Mouse (Mus musculus): ENCODE results near the gene Dhx16.
A peak's percentile ranks its signal among the peaks of the same experiment; 100 is the strongest.
"Not testable (repeated sequence)": the region's sequence is repeated elsewhere in the genome, so short reads cannot be mapped to it uniquely, and the experiment has no call there.

Gene Dhx16

GRCm38 (mm10) chr17:35879245-35880057 is at the start of gene Dhx16:
Dhx16 (plus strand) TSS chr17:35879819.
- DNase-seq (ENCODE audit: low spot score), result peak; percentile 89

DNA sequence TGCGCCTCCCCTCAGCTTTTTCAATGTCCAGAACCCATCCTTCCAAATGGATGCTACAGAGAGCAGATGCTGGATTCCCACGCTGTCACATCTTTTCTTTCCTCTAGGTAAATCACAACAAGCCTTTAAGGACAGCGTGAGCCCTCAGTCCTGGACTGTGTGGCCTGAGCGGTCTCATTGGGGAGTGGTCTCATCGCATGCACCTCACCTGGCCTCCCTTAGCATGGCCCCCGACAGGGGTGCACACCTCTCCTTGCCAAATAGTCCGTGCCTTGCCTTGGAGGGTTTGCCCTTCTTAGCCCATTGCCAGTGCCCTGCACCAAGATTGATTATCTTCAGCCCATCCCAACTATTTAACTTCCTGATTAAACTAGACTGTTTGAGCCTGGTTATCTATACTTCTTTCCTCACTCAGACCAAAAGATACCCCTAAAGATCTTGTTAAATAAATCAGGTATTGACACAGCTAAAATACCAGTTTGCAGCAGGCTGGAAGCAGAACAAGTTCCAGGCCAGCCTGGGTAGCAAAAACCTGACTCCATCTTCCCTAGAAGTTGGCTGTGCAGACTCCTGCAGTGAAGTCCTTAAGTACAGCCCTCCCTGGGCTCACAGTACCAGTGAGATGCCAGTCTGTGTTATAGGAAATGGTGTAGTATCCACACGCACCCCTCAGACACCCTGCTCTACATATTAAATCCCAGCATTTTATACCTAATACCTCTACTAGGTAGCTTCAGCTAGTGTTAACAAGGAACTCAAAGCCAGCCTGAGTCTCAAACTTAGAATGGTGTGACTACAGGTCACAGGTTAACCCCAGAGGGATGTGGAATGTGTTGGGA is 47.0 kb upstream of the Dhx16 start:
- DNase-seq (ENCODE audit: low spot score), result no peak

DNA sequence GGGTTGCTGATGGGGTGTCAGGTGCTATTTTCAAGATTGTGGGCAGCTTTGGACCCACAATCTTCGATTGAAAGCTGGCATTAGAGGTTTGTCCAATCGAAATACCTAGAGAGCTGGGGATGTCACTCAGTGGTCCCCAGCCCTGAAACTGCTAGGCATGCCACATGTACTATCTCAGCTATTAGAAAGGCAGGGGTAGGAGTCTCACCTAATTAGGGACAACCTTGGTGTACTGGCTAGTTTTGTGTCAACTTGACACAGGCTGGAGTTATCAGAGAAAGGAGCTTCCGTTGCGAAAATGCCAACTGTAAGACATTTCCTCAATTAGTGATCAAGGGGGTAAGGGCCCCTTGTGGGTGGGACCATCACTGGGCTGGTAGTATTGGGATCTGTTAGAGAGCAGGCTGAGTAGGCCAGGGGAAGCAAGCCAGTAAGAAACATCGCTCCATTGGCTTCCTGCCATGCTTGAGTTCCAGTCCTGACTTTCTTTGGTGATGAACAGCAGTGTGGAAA is 46.3 kb upstream of the Dhx16 start:
- DNase-seq (ENCODE audit: low spot score), result no peak

DNA sequence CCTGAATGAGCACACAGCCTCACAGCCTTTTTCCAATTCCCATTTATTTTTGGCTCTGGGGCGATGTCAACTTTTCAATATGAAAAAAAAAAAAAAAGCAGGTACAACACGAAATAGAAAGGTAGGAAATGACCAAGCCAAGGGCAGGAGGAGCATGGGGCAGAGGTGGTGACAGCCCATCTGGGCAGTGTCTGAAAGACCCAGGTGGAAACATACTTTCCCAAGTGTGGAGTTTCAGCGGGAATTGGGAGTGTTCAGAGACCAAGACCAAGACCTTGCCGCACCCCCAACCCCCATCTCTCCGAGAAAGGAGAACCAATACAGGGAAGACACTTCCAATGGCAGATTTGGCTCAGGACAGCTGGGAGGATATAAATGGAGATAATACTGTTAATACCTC is 45.7 kb upstream of the Dhx16 start:
- no peak for DNase-seq (ENCODE audit: low spot score)

- DNase-seq (ENCODE audit: low spot score), result no peak
Observed at GRCm38 (mm10) chr17:35834696-35835422, 44.8 kb upstream of the Dhx16 start.

GRCm38 (mm10) chr17:35835424-35836140 is 44.0 kb upstream of the Dhx16 start:
- DNase-seq (ENCODE audit: low spot score), result no peak

GRCm38 (mm10) chr17:35836178-35836965 is 43.2 kb upstream of the Dhx16 start:
- peak; percentile 47 for DNase-seq (ENCODE audit: low spot score)

DNA sequence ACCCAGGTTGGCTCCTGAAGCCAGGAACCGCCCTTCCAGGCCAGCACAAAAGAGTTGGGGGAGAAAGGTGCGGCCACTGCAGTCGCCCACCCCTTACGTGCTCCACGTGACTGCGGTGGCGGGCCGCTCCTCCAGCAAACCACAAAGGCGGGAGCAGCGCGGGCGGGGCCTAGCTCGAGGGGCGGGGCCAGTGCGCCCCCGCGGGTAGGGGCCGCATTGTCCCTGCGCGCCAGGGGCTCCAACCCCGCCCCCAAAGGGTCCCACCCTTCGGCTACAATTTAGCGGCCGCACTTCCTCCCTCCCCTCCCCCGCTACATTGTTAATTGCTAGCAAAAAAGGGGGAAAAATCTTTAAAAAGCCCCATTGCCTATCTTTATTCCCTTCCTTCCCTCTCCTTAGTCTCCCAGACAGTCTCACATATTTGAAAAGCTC is 42.6 kb upstream of the Dhx16 start:
- peak; percentile 84 for DNase-seq (ENCODE audit: low spot score)

GRCm38 (mm10) chr17:35837487-35837886 is 42.1 kb upstream of the Dhx16 start:
- DNase-seq (ENCODE audit: low spot score), result no peak

GRCm38 (mm10) chr17:35838122-35838544 is 41.5 kb upstream of the Dhx16 start, which contains the start of gene Tubb5:
Tubb5 (minus strand) TSS chr17:35838306.
- DNase-seq (ENCODE audit: low spot score), result peak; percentile 96

DNA sequence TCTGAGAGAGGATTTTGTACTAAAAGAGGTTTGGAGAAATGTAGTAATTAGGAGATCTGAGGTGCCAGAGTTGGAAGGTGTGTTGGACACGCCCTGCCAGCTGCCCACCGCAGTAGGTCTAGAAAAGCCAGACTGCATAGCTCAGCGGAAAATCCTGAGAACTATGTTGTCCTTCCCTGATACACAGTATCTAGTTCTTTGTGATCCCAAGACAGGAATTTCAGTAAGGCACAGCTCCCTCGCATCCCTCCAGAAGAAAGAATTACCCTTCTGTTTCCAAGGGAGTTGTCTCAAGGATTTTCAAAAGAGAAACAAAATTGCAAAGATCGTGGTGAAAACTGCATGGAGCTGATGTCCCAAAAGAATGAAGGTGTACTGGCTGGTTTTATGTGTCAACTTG is 41.0 kb upstream of the Dhx16 start:
- no peak for DNase-seq (ENCODE audit: low spot score)

- DNase-seq (ENCODE audit: low spot score), result not testable (repeated sequence)
Observed at GRCm38 (mm10) chr17:35839002-35839401, 40.6 kb upstream of the Dhx16 start.

DNA sequence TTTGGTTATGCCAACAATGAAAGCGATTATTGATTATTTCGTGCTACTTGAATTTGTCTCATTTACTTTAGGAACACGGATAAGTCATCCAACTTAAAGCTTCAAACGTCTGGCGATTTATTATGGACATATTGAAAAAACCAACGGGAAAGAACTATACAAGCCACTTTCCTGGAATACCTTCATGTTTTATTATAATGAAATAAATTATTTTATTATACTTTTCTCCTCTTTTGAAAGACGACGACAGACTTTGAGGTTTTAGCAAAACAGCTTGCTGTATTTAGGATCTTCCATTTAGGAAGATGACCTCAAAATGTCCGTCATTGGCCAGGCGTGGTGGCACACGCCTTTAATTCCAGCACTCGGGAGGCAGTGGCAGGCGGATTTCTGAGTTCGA is 39.1 kb upstream of the Dhx16 start:
- DNase-seq (ENCODE audit: low spot score), result no peak

GRCm38 (mm10) chr17:35841076-35841950 is 38.3 kb upstream of the Dhx16 start, which contains the start of gene Mdc1:
Mdc1 (plus strand) TSS chr17:35841515.
- DNase-seq (ENCODE audit: low spot score), result peak; percentile 99

- DNase-seq (ENCODE audit: low spot score), result no peak
Observed at GRCm38 (mm10) chr17:35842006-35842405, 37.6 kb upstream of the Dhx16 start.

GRCm38 (mm10) chr17:35843514-35843913 is 36.1 kb upstream of the Dhx16 start:
- DNase-seq (ENCODE audit: low spot score), result no peak

GRCm38 (mm10) chr17:35848112-35848511 is 31.5 kb upstream of the Dhx16 start:
- no peak for DNase-seq (ENCODE audit: low spot score)

DNA sequence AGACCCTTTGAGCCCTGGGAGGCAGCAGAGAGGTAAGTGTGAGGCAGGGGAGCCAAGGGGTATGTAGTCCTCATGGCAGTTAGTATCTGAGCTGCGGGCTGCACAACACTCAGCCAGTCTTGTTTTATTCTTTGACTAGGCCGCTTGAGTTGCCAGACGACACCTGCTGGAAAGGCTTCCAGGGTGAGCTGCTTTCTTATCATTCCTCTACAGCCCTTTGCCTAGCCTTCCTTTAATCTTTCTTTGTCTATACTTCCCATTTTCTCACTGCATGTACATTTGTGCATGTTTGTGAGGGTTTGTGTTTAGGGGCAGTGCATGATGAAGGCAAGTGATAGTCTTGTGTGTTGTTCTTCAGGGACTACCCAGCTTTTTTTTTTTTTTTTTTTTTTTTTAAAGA is 28.6 kb upstream of the Dhx16 start:
- DNase-seq (ENCODE audit: low spot score), result no peak

- no peak for DNase-seq (ENCODE audit: low spot score)
Observed at GRCm38 (mm10) chr17:35859371-35859770, 20.2 kb upstream of the Dhx16 start.

Measured in ovary, adult 18-20 months (tissue).